Mouse (Mus musculus) myocyte (in vitro differentiated cells): ENCODE results near the gene Igf2bp3. TPM values are rescaled to one million over a fixed set of nuclear protein-coding genes. Genes with fewer than 3 reads are reported as not detected.

Experiments
- H3K27me3 ChIP-seq: one replicate; pipeline ENCODE4 v1.6.1; 2011; ENCODE audit not compliant: control insufficient read depth, insufficient read depth, insufficient read length
- H3K36me3 ChIP-seq: one replicate; pipeline ENCODE4 v1.6.1; 2011; ENCODE audit not compliant: control insufficient read depth, insufficient read depth
- H3K4me2 ChIP-seq: one replicate; pipeline ENCODE4 v1.6.1; 2011; ENCODE audit warnings: low read depth, control low read depth
- H3K4me3 ChIP-seq: one replicate; pipeline ENCODE4 v1.5.1; 2011; ENCODE audit warnings: mild to moderate bottlenecking, control low read depth, moderate library complexity
- H3K79me2 ChIP-seq: one replicate; pipeline ENCODE4 v1.6.1; 2011; ENCODE audit not compliant: control insufficient read depth, insufficient read depth
- H3ac ChIP-seq: one replicate; pipeline ENCODE4 v1.6.1; 2011; ENCODE audit not compliant: control insufficient read depth, insufficient read length
- CEBPB ChIP-seq: IDR thresholded peaks from 2 replicates; pipeline ENCODE4 v1.6.1; 2011; ENCODE audit warnings: mild to moderate bottlenecking, moderate library complexity; ENCODE audit not compliant: poor library complexity, insufficient read depth, severe bottlenecking
- E2F4 ChIP-seq: IDR thresholded peaks from one replicate; pipeline ENCODE4 v1.6.1; 2011; ENCODE audit warnings: mild to moderate bottlenecking, control low read depth, moderate library complexity; ENCODE audit not compliant: insufficient read depth
- MAX ChIP-seq: IDR thresholded peaks from one replicate; pipeline ENCODE4 v1.6.1; 2011; ENCODE audit warnings: low read depth, mild to moderate bottlenecking, control low read depth
- MYOD1 ChIP-seq, 3 experiments: IDR thresholded peaks; one replicate each; pipeline ENCODE4 v1.6.1; 2011; ENCODE audit warnings: control low read depth in 2 of 3, low read depth in 2 of 3, mild to moderate bottlenecking in 2 of 3, moderate library complexity in 1 of 3; ENCODE audit not compliant: insufficient read length in 2 of 3, control insufficient read depth in 1 of 3
- MYOG ChIP-seq, 3 experiments: IDR thresholded peaks; one replicate each; pipeline ENCODE4 v1.6.1; 2011; ENCODE audit warnings: control low read depth in 2 of 3, low read depth in 2 of 3, mild to moderate bottlenecking in 2 of 3; ENCODE audit not compliant: insufficient read length in 2 of 3, control insufficient read depth in 1 of 3, insufficient read depth in 1 of 3
- POLR2A ChIP-seq: IDR thresholded peaks from one replicate; pipeline ENCODE4 v1.6.1; 2011; ENCODE audit warnings: low read depth, mild to moderate bottlenecking, control low read depth, moderate library complexity; ENCODE audit not compliant: insufficient read length
- POLR2AphosphoS2 ChIP-seq: IDR thresholded peaks from one replicate; pipeline ENCODE4 v1.6.1; 2011; ENCODE audit warnings: low read depth, control low read depth; ENCODE audit not compliant: insufficient read length
- REST ChIP-seq: IDR thresholded peaks from one replicate; pipeline ENCODE4 v1.6.1; 2011; ENCODE audit warnings: mild to moderate bottlenecking, control low read depth, moderate library complexity; ENCODE audit not compliant: insufficient read depth, insufficient read length
- SRF ChIP-seq: IDR thresholded peaks from one replicate; pipeline ENCODE4 v1.6.1; 2011; ENCODE audit warnings: low read depth; ENCODE audit not compliant: control insufficient read depth, insufficient read length
- TCF12 ChIP-seq: IDR thresholded peaks from one replicate; pipeline ENCODE4 v1.6.1; 2011; ENCODE audit warnings: mild to moderate bottlenecking, control low read depth; ENCODE audit not compliant: poor library complexity, insufficient read depth, severe bottlenecking
- TCF3 ChIP-seq: IDR thresholded peaks from one replicate; pipeline ENCODE4 v1.6.1; 2011; ENCODE audit warnings: low read depth, control low read depth; ENCODE audit not compliant: insufficient read length
- USF1 ChIP-seq: IDR thresholded peaks from one replicate; pipeline ENCODE4 v1.6.1; 2011; ENCODE audit warnings: low read depth, mild to moderate bottlenecking, control low read depth, moderate library complexity
- polyA plus RNA-seq: library from polyadenylated mRNA; unstranded; fragments of >200 nt; fragmentation: generic; extraction: Trizol; gene quantifications from one replicate; pipeline ENCODE4 v1.2.1, GENCODE M21; 2012; ENCODE audit warnings: missing spikeins

The Igf2bp3 gene
- polyA plus RNA-seq, 1 experiment = 0.26 TPM

DNA sequence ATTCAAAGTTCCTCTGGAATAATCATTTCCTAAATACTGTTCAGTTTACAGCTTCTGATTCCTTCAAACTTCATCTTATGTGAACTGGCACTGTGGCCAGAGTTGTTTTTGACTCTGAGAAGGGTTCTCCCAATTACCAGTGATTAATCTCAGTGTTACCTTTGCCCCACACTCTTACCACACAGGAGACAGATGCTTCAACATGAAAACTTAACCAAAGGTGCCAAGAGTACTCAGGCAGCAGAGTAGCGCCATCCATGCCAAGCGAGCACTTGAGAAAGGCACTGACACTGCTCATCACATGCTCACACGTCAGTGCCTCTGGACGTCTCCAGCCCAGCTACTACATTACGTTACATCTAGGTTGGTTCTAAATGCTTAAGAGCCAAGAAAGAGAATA lies 43.5 kb downstream of the Igf2bp3 start:
- Histone ChIP-seq H3K4me3 (no peak overlapping the region), H3ac (no peak overlapping the region), H3K4me2 (no peak overlapping the region), H3K27me3 (no peaks in the 10 kb centered on the region), H3K36me3 (no peaks in the 10 kb centered on the region), H3K79me2 (no peaks in the 10 kb centered on the region)
- TF ChIP-seq MYOG (IDR thresholded peaks at IDR 0.05; ENCODE audit: control insufficient read depth in 1 of 3, insufficient read depth in 1 of 3, insufficient read length in 2 of 3, low read depth in 2 of 3) = no peak
- no peak for TF ChIP-seq POLR2AphosphoS2
- no peak for TF ChIP-seq TCF12
- no peak for TF ChIP-seq POLR2A
- no peak for TF ChIP-seq TCF3
- TF ChIP-seq REST = no peak
- TF ChIP-seq CEBPB = no peak
- TF ChIP-seq E2F4 = no peak
- TF ChIP-seq MYOD1 (IDR thresholded peaks at IDR 0.05; ENCODE audit: control insufficient read depth in 1 of 3, insufficient read length in 2 of 3, low read depth in 2 of 3) = no peak
- TF ChIP-seq MAX = no peak
- TF ChIP-seq SRF = no peak
- no peak for TF ChIP-seq USF1

DNA sequence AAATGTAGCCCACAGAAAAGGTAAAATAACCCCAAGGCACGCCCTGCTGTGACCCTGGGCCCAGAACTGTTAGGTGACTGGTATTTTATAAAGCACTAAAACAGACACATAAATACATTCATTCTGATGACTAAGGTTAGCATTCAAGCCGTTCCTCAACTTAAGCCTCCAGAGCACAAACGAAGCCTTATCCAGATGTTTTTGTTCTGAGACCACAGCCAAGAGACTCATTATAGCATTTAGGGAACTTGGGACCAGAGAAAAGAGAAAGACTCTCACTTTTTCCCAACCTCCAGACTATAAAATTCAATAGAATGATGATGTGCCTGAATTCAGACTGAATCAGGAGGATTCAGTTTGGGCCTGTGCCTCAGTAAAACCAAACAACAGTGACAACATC lies 46.1 kb downstream of the Igf2bp3 start:
- Histone ChIP-seq H3K4me3 (no peak overlapping the region), H3K36me3 (no peaks in the 10 kb centered on the region)
- TF ChIP-seq POLR2A = no peak
- no peak for TF ChIP-seq MYOG (IDR thresholded peaks at IDR 0.05; ENCODE audit: control insufficient read depth in 1 of 3, insufficient read depth in 1 of 3, insufficient read length in 2 of 3, low read depth in 2 of 3)
- TF ChIP-seq POLR2AphosphoS2 = no peak
- TF ChIP-seq E2F4 = no peak
- TF ChIP-seq MYOD1 (IDR thresholded peaks at IDR 0.05; ENCODE audit: control insufficient read depth in 1 of 3, insufficient read length in 2 of 3, low read depth in 2 of 3) = no peak
- no peak for TF ChIP-seq REST
- no peak for TF ChIP-seq TCF3
- TF ChIP-seq USF1 = no peak
- no peak for TF ChIP-seq MAX
- no peak for TF ChIP-seq SRF
- no peak for TF ChIP-seq TCF12
- TF ChIP-seq CEBPB = no peak

DNA sequence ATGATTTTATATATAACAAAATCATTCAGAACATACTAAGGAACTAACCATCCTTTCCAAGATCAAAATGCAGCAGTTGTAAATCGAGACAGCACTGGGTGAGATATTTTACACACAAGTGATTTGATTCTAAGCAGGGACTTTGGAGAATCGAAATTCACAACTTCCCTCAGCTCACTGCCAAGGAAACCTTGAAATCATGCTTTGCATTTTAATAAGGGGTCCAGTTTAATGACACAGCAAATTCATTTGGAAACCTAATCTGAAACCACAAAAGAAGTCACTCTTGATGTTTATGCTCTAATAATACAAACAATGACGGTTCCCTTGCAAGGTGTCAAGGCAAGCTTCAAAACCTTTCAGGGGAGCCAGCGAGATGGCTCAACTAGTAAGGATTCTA lies 47.4 kb downstream of the Igf2bp3 start:
- Histone ChIP-seq H3ac (no peak overlapping the region), H3K79me2 (no peaks in the 10 kb centered on the region), H3K4me2 (no peak overlapping the region), H3K4me3 (no peak overlapping the region), H3K27me3 (no peaks in the 10 kb centered on the region), H3K36me3 (no peaks in the 10 kb centered on the region)
- TF ChIP-seq REST = no peak
- no peak for TF ChIP-seq USF1
- no peak for TF ChIP-seq MYOD1 (IDR thresholded peaks at IDR 0.05; ENCODE audit: control insufficient read depth in 1 of 3, insufficient read length in 2 of 3, low read depth in 2 of 3)
- TF ChIP-seq CEBPB = no peak
- TF ChIP-seq POLR2A = no peak
- no peak for TF ChIP-seq SRF
- no peak for TF ChIP-seq MYOG (IDR thresholded peaks at IDR 0.05; ENCODE audit: control insufficient read depth in 1 of 3, insufficient read depth in 1 of 3, insufficient read length in 2 of 3, low read depth in 2 of 3)
- no peak for TF ChIP-seq E2F4
- TF ChIP-seq TCF3 = no peak
- no peak for TF ChIP-seq POLR2AphosphoS2
- TF ChIP-seq TCF12 = no peak

More for the DNA sequence above, 46.1 kb downstream of the Igf2bp3 start:
- Histone ChIP-seq H3K4me2 (no peak overlapping the region), H3K79me2 (no peaks in the 10 kb centered on the region), H3ac (no peak overlapping the region), H3K27me3 (no peaks in the 10 kb centered on the region)

DNA sequence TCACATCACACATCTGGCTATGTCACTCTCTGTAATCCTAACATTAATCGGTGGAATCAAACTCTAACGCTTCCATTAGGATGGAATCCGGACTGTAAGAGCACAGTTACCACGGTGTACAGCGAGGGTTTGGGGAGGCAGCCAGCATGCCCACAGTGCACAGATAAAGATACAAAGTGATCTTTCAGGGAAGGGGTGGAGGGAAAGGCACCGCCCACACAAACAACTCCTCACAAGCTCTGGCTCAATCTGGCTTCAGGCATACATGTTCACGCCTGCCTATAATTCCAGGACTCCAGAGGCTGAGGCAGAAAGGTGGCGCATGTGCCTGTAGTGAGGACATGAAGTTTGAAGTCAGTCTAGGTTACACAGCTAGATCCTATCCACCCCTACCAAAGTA lies 48.4 kb downstream of the Igf2bp3 start:
- no peak for TF ChIP-seq MYOG (IDR thresholded peaks at IDR 0.05; ENCODE audit: control insufficient read depth in 1 of 3, insufficient read depth in 1 of 3, insufficient read length in 2 of 3, low read depth in 2 of 3)
- no peak for TF ChIP-seq MAX
- TF ChIP-seq USF1 = no peak
- no peak for TF ChIP-seq SRF
- no peak for TF ChIP-seq TCF3
- no peak for TF ChIP-seq POLR2AphosphoS2
- no peak for TF ChIP-seq POLR2A
- TF ChIP-seq REST = no peak
- TF ChIP-seq MYOD1 (IDR thresholded peaks at IDR 0.05; ENCODE audit: control insufficient read depth in 1 of 3, insufficient read length in 2 of 3, low read depth in 2 of 3) = no peak
- TF ChIP-seq TCF12 = no peak
- no peak for TF ChIP-seq E2F4
- no peak for TF ChIP-seq CEBPB
- Histone ChIP-seq H3K79me2 (no peaks in the 10 kb centered on the region), H3K4me3 (no peak overlapping the region), H3ac (no peak overlapping the region), H3K4me2 (no peak overlapping the region), H3K27me3 (no peaks in the 10 kb centered on the region), H3K36me3 (no peaks in the 10 kb centered on the region)

DNA sequence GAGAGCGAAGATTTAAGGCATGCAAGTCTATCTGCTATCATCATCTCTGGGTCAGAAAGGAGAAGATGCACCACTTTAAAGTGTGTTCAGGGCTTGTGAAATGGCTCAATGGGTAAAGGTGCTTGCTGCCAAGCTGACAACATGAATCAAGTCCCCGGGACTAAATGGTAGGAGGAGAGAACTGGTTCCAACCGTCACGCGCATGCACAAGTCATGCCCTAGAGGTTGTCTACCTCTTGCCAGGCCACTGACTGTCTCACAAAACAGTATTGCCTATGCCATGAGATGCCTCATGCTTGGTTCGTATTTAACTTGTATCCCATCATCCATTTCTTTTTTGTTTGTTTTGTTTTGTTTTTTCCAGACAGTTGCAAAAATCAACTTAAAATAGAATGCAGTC lies 48.9 kb downstream of the Igf2bp3 start:
- H3ac ChIP-seq = no peak overlapping the region
- no peaks in the 10 kb centered on the region for H3K27me3 ChIP-seq
- no peaks in the 10 kb centered on the region for H3K79me2 ChIP-seq
- H3K4me2 ChIP-seq = no peak overlapping the region
- no peak for TF ChIP-seq E2F4
- TF ChIP-seq REST = no peak
- no peak for TF ChIP-seq MAX
- TF ChIP-seq SRF = no peak
- no peaks in the 10 kb centered on the region for H3K36me3 ChIP-seq
- no peak overlapping the region for H3K4me3 ChIP-seq
